Mouse (Mus musculus): ENCODE measurements at regions not wholly inside any gene's neighbourhood (a gene's known extent, or its start where the extent isn't known, plus 50 kb on each side); places are given as distances from the start of the nearest gene placed in this dataset.
A peak's percentile ranks its signal among the peaks of the same experiment; 100 is the strongest.

- ATAC-seq (ENCODE audit: borderline replicate concordance, extremely low read depth, low FRiP score, low TSS enrichment), result no peak
- no peak overlapping the region for H3K9ac ChIP-seq
- H3K4me1 ChIP-seq, result no peaks in the 10 kb centered on the region
- H3K27ac ChIP-seq, result no peak overlapping the region
- H3K4me3 ChIP-seq, result no peak overlapping the region
- no peaks in the 10 kb centered on the region for H3K27me3 ChIP-seq
- H3K4me2 ChIP-seq, result no peak overlapping the region
- no peaks in the 10 kb centered on the region for H3K36me3 ChIP-seq
- no peaks in the 10 kb centered on the region for H3K9me3 ChIP-seq
Observed at GRCm38 (mm10) chr14:103458340-103458739, 54.8 kb upstream of the Scel start.

DNA sequence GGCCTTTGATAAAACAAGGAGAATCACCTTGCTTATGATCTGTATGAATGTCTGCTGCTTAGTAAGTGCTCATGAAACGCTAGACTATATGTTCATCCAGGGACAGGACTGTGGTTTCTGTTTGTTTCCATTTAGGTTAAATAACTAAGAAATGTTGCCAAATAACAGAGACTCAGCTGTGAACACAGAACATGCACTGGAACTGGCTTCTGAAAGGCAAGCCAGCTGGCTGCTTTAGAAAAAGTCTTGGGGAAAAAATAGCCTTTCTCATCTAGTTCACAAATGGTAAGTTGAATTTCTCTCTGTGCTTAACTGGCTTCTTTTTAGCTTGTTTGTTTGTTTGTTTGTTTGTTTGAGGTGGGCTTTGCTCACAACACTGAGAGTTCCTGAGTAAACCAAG, 57.0 kb upstream of the Scel start:
- Histone ChIP-seq H3K27ac (no peak overlapping the region), H3K4me2 (no peak overlapping the region), H3K4me3 (no peak overlapping the region), H3K36me3 (no peaks in the 10 kb centered on the region), H3K9ac (no peak overlapping the region), H3K9me3 (no peaks in the 10 kb centered on the region), H3K27me3 (no peaks in the 10 kb centered on the region), H3K4me1 (no peaks in the 10 kb centered on the region)
- no peak for ATAC-seq (ENCODE audit: borderline replicate concordance, extremely low read depth, low FRiP score, low TSS enrichment)
- 59% methylated on average over 1 of the region's 1 CpGs for WGBS

DNA sequence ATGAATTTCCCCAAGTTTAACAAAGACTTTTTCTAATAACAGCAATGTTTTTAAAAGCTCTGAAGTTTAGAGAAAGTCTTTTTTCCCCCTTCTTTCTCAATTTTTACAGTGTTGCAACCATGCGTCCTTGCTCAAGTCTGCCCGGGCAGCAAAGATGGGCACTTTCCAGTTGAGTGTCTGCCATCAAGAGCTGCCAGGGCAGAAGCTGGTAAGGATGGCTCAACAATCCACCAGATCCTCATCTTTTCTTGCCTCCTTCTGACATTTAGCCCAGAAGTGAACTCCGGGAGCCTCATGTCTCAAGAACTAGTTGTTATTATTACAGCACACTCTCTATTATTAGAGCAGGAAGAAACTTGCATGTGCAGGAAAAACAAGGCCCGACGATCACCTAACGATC, 62.4 kb upstream of the Scel start:
- H3K27ac ChIP-seq, result no peak overlapping the region
- no peak for ATAC-seq (ENCODE audit: borderline replicate concordance, extremely low read depth, low FRiP score, low TSS enrichment)
- no peaks in the 10 kb centered on the region for H3K36me3 ChIP-seq
- no peaks in the 10 kb centered on the region for H3K27me3 ChIP-seq
- H3K4me3 ChIP-seq, result no peak overlapping the region
- no peaks in the 10 kb centered on the region for H3K9me3 ChIP-seq
- 86% methylated on average over 6 of the region's 6 CpGs for WGBS
- H3K4me1 ChIP-seq, result no peaks in the 10 kb centered on the region
- H3K4me2 ChIP-seq, result no peak overlapping the region
- no peak overlapping the region for H3K9ac ChIP-seq

DNA sequence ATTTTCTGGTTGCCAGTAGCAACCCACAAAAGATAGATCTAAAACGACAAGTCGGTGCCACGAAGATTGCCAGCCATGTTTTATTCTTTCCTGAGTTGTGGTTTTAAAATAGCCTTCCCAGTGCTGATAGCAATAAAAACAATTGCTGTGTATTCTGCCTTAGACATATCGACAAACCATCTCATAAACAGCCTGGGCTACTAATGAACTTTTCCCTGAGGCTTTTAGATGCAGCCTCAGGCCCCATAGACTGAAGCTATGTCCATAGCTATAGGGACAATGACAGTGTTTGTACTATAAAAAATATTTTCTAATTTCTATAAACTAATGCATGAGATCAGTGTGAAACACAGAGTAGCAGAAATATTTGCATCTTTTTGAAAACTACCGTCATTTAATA, 63.7 kb upstream of the Scel start:
- ATAC-seq (ENCODE audit: borderline replicate concordance, extremely low read depth, low FRiP score, low TSS enrichment), result no peak
- H3K9ac ChIP-seq, result no peak overlapping the region
- H3K27me3 ChIP-seq, result no peaks in the 10 kb centered on the region
- H3K27ac ChIP-seq, result no peak overlapping the region
- no peak overlapping the region for H3K4me2 ChIP-seq
- no peak overlapping the region for H3K4me3 ChIP-seq
- H3K9me3 ChIP-seq, result no peaks in the 10 kb centered on the region
- H3K36me3 ChIP-seq, result no peaks in the 10 kb centered on the region
- no peaks in the 10 kb centered on the region for H3K4me1 ChIP-seq
- 71% methylated on average over 5 of the region's 5 CpGs for WGBS

- H3K27ac ChIP-seq, result no peak overlapping the region
- ATAC-seq (ENCODE audit: borderline replicate concordance, extremely low read depth, low FRiP score, low TSS enrichment), result no peak
- H3K9me3 ChIP-seq, result no peaks in the 10 kb centered on the region
- H3K4me2 ChIP-seq, result no peak overlapping the region
- H3K36me3 ChIP-seq, result no peaks in the 10 kb centered on the region
- H3K4me3 ChIP-seq, result no peak overlapping the region
- H3K9ac ChIP-seq, result no peak overlapping the region
- H3K27me3 ChIP-seq, result no peaks in the 10 kb centered on the region
- WGBS, result 71% methylated on average over 7 of the region's 7 CpGs
- no peaks in the 10 kb centered on the region for H3K4me1 ChIP-seq
Observed at GRCm38 (mm10) chr14:103449033-103449432, 64.1 kb upstream of the Scel start.

DNA sequence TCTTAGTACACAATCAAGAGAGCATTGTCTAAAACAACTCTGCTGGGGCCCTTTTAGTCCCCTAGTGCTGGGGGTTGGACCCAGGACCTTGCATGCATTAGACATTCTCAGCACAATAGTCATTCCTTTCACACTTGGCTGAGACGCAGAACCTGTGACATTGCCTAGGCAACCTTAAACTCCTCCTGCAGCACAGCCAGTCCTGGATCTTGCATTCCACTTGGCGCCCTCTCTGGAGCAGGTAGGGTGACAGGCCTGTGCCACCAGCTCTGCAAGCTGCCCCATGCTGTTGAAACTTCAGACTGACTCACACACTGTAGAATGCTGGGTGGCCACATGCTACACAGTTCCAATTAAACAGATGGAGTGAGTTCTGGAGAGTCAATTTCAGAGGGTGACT, 66.5 kb upstream of the Scel start:
- H3K27me3 ChIP-seq, result no peaks in the 10 kb centered on the region
- H3K4me1 ChIP-seq, result no peaks in the 10 kb centered on the region
- ATAC-seq (ENCODE audit: borderline replicate concordance, extremely low read depth, low FRiP score, low TSS enrichment), result peak; percentile 72
- WGBS, result 44% methylated on average over 2 of the region's 2 CpGs
- no peaks in the 10 kb centered on the region for H3K9me3 ChIP-seq
- H3K9ac ChIP-seq, result no peak overlapping the region
- no peak overlapping the region for H3K27ac ChIP-seq
- no peaks in the 10 kb centered on the region for H3K36me3 ChIP-seq
- no peak overlapping the region for H3K4me3 ChIP-seq
- no peak overlapping the region for H3K4me2 ChIP-seq

DNA sequence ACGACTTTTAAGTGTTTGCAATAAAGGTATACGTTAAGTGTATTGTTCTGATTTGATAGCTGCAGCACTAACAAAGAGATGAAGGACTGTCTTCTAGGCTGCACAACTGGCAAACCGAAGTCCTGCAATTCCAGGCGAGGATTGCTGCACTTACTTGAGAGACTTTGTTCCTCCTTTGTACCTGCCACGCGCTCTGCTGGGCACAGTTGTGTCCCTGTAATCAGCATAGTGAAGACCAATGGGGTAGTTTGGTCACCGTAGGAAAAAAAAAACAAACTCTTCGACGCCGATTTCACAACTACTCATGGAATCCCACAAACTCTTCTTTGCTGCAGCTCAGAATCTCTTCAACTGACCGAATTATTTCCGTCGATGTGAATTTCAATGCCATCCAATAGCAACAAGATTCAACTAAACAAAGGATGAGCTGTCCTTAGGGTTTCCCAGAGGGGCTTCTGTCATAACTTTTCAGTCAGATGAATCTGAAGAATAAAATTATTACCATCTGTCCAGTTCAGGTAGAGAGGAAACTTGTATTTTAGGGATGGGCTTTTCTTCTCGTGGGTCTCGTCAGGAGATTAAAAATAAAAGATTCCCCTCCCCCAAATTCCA, 71.6 kb upstream of the Scel start:
- H3K4me1 ChIP-seq, result no peaks in the 10 kb centered on the region
- no peak for ATAC-seq (ENCODE audit: borderline replicate concordance, extremely low read depth, low FRiP score, low TSS enrichment)
- H3K27ac ChIP-seq, result no peak overlapping the region
- 76% methylated on average over 15 of the region's 15 CpGs for WGBS
- H3K27me3 ChIP-seq, result no peaks in the 10 kb centered on the region
- no peak overlapping the region for H3K4me2 ChIP-seq
- no peaks in the 10 kb centered on the region for H3K36me3 ChIP-seq
- H3K9ac ChIP-seq, result no peak overlapping the region
- no peaks in the 10 kb centered on the region for H3K9me3 ChIP-seq
- no peak overlapping the region for H3K4me3 ChIP-seq

DNA sequence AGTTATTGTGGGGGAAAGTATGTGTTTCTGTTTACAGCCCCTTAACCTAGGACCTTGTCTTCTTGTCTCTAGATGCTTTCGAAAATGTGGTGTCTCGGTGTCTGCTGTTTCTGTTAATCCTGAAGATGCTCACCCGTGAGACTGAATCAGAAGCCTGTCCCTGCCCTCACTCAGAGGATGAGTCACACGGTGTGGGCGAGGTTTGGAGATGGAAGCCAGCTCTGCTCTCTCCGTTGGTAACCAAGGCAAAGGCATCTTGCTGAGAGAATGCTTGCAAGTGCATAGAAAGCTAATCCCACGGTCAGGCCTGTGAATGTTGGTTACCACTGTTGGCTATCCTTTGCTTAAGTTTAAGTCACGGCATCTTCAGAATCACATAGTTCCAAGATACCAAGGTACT, 72.9 kb upstream of the Scel start:
- Histone ChIP-seq H3K27ac (no peak overlapping the region), H3K4me3 (no peak overlapping the region), H3K4me2 (no peak overlapping the region), H3K4me1 (no peaks in the 10 kb centered on the region), H3K36me3 (no peaks in the 10 kb centered on the region), H3K9ac (no peak overlapping the region), H3K27me3 (no peaks in the 10 kb centered on the region), H3K9me3 (no peaks in the 10 kb centered on the region)
- WGBS, result 75% methylated on average over 8 of the region's 8 CpGs
- ATAC-seq (ENCODE audit: borderline replicate concordance, extremely low read depth, low FRiP score, low TSS enrichment), result no peak

GRCm38 (mm10) chr14:103434218-103434617, 78.9 kb upstream of the Scel start:
- no peaks in the 10 kb centered on the region for H3K36me3 ChIP-seq
- no peak overlapping the region for H3K4me2 ChIP-seq
- ATAC-seq (ENCODE audit: borderline replicate concordance, extremely low read depth, low FRiP score, low TSS enrichment), result no peak
- 62% methylated on average over 4 of the region's 4 CpGs for WGBS
- no peak overlapping the region for H3K4me3 ChIP-seq
- no peak overlapping the region for H3K9ac ChIP-seq
- H3K9me3 ChIP-seq, result no peaks in the 10 kb centered on the region
- no peaks in the 10 kb centered on the region for H3K27me3 ChIP-seq
- no peak overlapping the region for H3K27ac ChIP-seq
- H3K4me1 ChIP-seq, result no peaks in the 10 kb centered on the region

GRCm38 (mm10) chr14:103433106-103433505, 80.0 kb upstream of the Scel start:
- H3K27me3 ChIP-seq, result no peaks in the 10 kb centered on the region
- no peak overlapping the region for H3K9ac ChIP-seq
- no peak overlapping the region for H3K4me3 ChIP-seq
- H3K9me3 ChIP-seq, result no peaks in the 10 kb centered on the region
- WGBS, result 87% methylated on average over 3 of the region's 3 CpGs
- ATAC-seq (ENCODE audit: borderline replicate concordance, extremely low read depth, low FRiP score, low TSS enrichment), result no peak
- H3K36me3 ChIP-seq, result no peaks in the 10 kb centered on the region
- no peak overlapping the region for H3K4me2 ChIP-seq
- H3K4me1 ChIP-seq, result no peaks in the 10 kb centered on the region
- H3K27ac ChIP-seq, result no peak overlapping the region

- Histone ChIP-seq H3K27ac (no peak overlapping the region), H3K27me3 (no peaks in the 10 kb centered on the region), H3K4me3 (no peak overlapping the region), H3K9ac (no peak overlapping the region), H3K4me1 (no peaks in the 10 kb centered on the region), H3K9me3 (no peaks in the 10 kb centered on the region), H3K4me2 (no peak overlapping the region), H3K36me3 (no peaks in the 10 kb centered on the region)
- ATAC-seq (ENCODE audit: borderline replicate concordance, extremely low read depth, low FRiP score, low TSS enrichment), result no peak
- 89% methylated on average over 2 of the region's 2 CpGs for WGBS
Observed at GRCm38 (mm10) chr14:103427873-103428272, 81.3 kb upstream of the Mycbp2 start.

- no peaks in the 10 kb centered on the region for H3K9me3 ChIP-seq
- H3K4me3 ChIP-seq, result peak overlapping the region; percentile 19
- peak overlapping the region; percentile 28 for H3K4me2 ChIP-seq
- 42% methylated on average over 10 of the region's 10 CpGs for WGBS
- no peaks in the 10 kb centered on the region for H3K27me3 ChIP-seq
- no peak overlapping the region for H3K9ac ChIP-seq
- peak overlapping the region; percentile 41; the same call in 1 of the 2 replicates for H3K27ac ChIP-seq
- H3K4me1 ChIP-seq, result 0 out of 2 replicates have a peak, but pooled peaks cover 4% of the 10 kb centered on the region
- peak; percentile 83 for ATAC-seq (ENCODE audit: borderline replicate concordance, extremely low read depth, low FRiP score, low TSS enrichment)
- no peaks in the 10 kb centered on the region for H3K36me3 ChIP-seq
Observed at GRCm38 (mm10) chr14:103421305-103421822, 74.8 kb upstream of the Mycbp2 start.
